Comparison of ENCODE assay signal across 8 mouse cellular contexts in genomic region chr1:165460360-165460800, GRCm38 (mm10). TPM values are rescaled to one million over a fixed set of nuclear protein-coding genes. Genes with fewer than 3 reads are reported as not detected.
DNase-seq lines count a peak whose midpoint lies in the region; ATAC-seq and TF ChIP-seq lines count a peak whose summit lies in the region.

Dcaf6 (minus strand) TSS chr1:165460475.
Mpc2 (plus strand) TSS chr1:165460637.

- WGBS in heart, embryonic 11.5 days (ENCODE audit: insufficient replicate concordance) = under 1% methylated on average over 28 of the region's 37 CpGs
- WGBS in kidney, embryonic 16.5 days = under 1% methylated on average over 34 of the region's 37 CpGs
- under 1% methylated on average over 37 of the region's 37 CpGs for WGBS in liver, adult 2 months

- H3K36me3 ChIP-seq in C2C12 (ENCODE audit: control insufficient read depth, insufficient read depth) = no peaks in the 10 kb centered on the region
- H3K36me3 ChIP-seq in erythroblast, embryonic 14.5 days (ENCODE audit: control insufficient read depth) = peaks cover 6% of the 10 kb centered on the region
- H3K36me3 ChIP-seq in heart, embryonic 11.5 days (ENCODE audit: control insufficient read depth, insufficient read depth, low read length) = no peaks in the 10 kb centered on the region
- no peaks in the 10 kb centered on the region for H3K36me3 ChIP-seq in kidney, embryonic 16.5 days (ENCODE audit: insufficient read depth, low read length)
- H3K36me3 ChIP-seq in liver, adult 2 months (ENCODE audit: control insufficient read depth, insufficient read depth, low read length) = no peaks in the 10 kb centered on the region
- H3K36me3 ChIP-seq in myocyte (ENCODE audit: control insufficient read depth, insufficient read depth) = no peaks in the 10 kb centered on the region
- H3K36me3 ChIP-seq in splenic B cell, adult 2 months (ENCODE audit: control insufficient read depth, insufficient read depth, low read length, poor library complexity, severe bottlenecking) = no peaks in the 10 kb centered on the region

- peak; percentile 50 for TF ChIP-seq POLR2A in brain, embryonic 14.5 days (IDR thresholded peaks at IDR 0.05; ENCODE audit: borderline replicate concordance, extremely low read depth, insufficient read depth, insufficient read length, poor library complexity, severe bottlenecking)
- TF ChIP-seq POLR2A in liver, adult 2 months (IDR thresholded peaks at IDR 0.05; ENCODE audit: extremely low read depth, insufficient read depth, low read length) = peak; percentile 94
- TF ChIP-seq POLR2A in myocyte (IDR thresholded peaks at IDR 0.05; ENCODE audit: insufficient read length, low read depth) = peak; percentile 90

- DNase-seq in brain, embryonic 14.5 days (ENCODE audit: low read depth) = peak; percentile 99
- peak; percentile 93 for DNase-seq in liver, adult 2 months (ENCODE audit: extremely low read depth, low read depth, low spot score)
- peak; percentile 99 for DNase-seq in splenic B cell, adult 2 months (ENCODE audit: low read depth, low spot score)

- H3K9me3 ChIP-seq in erythroblast, embryonic 14.5 days (ENCODE audit: control insufficient read depth, low read length) = no peaks in the 10 kb centered on the region
- no peaks in the 10 kb centered on the region for H3K9me3 ChIP-seq in heart, embryonic 11.5 days (replicated peaks; ENCODE audit: control insufficient read depth, low read length)
- H3K9me3 ChIP-seq in kidney, embryonic 16.5 days (ENCODE audit: low read length) = no peaks in the 10 kb centered on the region

- H3K4me1 ChIP-seq in erythroblast, embryonic 14.5 days (ENCODE audit: control insufficient read depth) = peaks cover 44% of the 10 kb centered on the region
- H3K4me1 ChIP-seq in heart, embryonic 11.5 days (ENCODE audit: control insufficient read depth, insufficient read depth, low read length) = peaks cover 3% of the 10 kb centered on the region; the same call in 1 of the 2 replicates
- peaks cover 18% of the 10 kb centered on the region for H3K4me1 ChIP-seq in kidney, embryonic 16.5 days (ENCODE audit: insufficient read depth, low read length)
- H3K4me1 ChIP-seq in liver, adult 2 months (ENCODE audit: control insufficient read depth, insufficient read depth, low read length) = peaks cover 2% of the 10 kb centered on the region

- H3K27me3 ChIP-seq in C2C12 (ENCODE audit: control insufficient read depth, insufficient read depth, insufficient read length) (no peaks in the 10 kb centered on the region), myocyte (ENCODE audit: control insufficient read depth, insufficient read depth, insufficient read length) (no peaks in the 10 kb centered on the region)
- no peaks in the 10 kb centered on the region for H3K27me3 ChIP-seq in erythroblast, embryonic 14.5 days (ENCODE audit: control insufficient read depth)
- no peaks in the 10 kb centered on the region for H3K27me3 ChIP-seq in heart, embryonic 11.5 days (ENCODE audit: control insufficient read depth, insufficient read depth, low read length)
- no peaks in the 10 kb centered on the region for H3K27me3 ChIP-seq in kidney, embryonic 16.5 days (ENCODE audit: insufficient read depth, low read length)
- H3K27me3 ChIP-seq in liver, adult 2 months (ENCODE audit: control insufficient read depth, insufficient read depth, low read length) = no peaks in the 10 kb centered on the region
- H3K27me3 ChIP-seq in splenic B cell, adult 2 months (ENCODE audit: control insufficient read depth, insufficient read depth, low read length, poor library complexity, severe bottlenecking) = no peaks in the 10 kb centered on the region

- H3K4me3 ChIP-seq in C2C12 (ENCODE audit: insufficient read depth, poor library complexity, severe bottlenecking) = peak within 1 kb of the TSS; percentile 74
- H3K4me3 ChIP-seq in erythroblast, embryonic 14.5 days (replicated peaks) = peak within 1 kb of the TSS; percentile 89
- peak within 1 kb of the TSS; percentile 97 for H3K4me3 ChIP-seq in heart, embryonic 11.5 days (ENCODE audit: low read depth, low read length)
- peak within 1 kb of the TSS; percentile 89 for H3K4me3 ChIP-seq in kidney, embryonic 16.5 days (ENCODE audit: low read length)
- peak within 1 kb of the TSS; percentile 83 for H3K4me3 ChIP-seq in liver, adult 2 months (ENCODE audit: insufficient read depth, low read depth, low read length)
- peak within 1 kb of the TSS; percentile 81 for H3K4me3 ChIP-seq in myocyte

- TF ChIP-seq CTCF in C2C12 (IDR thresholded peaks at IDR 0.05; ENCODE audit: control insufficient read depth, insufficient read depth, insufficient read length) = no peak
- no peak for TF ChIP-seq CTCF in brain, embryonic 14.5 days (IDR thresholded peaks at IDR 0.05; ENCODE audit: borderline replicate concordance, extremely low read depth, insufficient read depth, insufficient read length)
- peak; percentile 39; the same call in 1 of the 2 replicates for TF ChIP-seq CTCF in liver, adult 2 months (IDR thresholded peaks at IDR 0.05; ENCODE audit: low read depth, low read length)

- peak; percentile 89 for ATAC-seq in heart, embryonic 11.5 days (replicated peaks; ENCODE audit: insufficient number of reproducible peaks, low FRiP score, low TSS enrichment)
- ATAC-seq in kidney, embryonic 16.5 days (ENCODE audit: low FRiP score, low TSS enrichment) = peak; percentile 94

- peak within 1 kb of the TSS; percentile 87 for H3K9ac ChIP-seq in heart, embryonic 11.5 days (ENCODE audit: low read depth, low read length)
- peak within 1 kb of the TSS; percentile 93 for H3K9ac ChIP-seq in kidney, embryonic 16.5 days (replicated peaks; ENCODE audit: low read length)
- H3K9ac ChIP-seq in liver, adult 2 months (ENCODE audit: low read depth, low read length) = peak within 1 kb of the TSS; percentile 96

- peak within 1 kb of the TSS; percentile 82 for H3K4me2 ChIP-seq in heart, embryonic 11.5 days
- peak within 1 kb of the TSS; percentile 87 for H3K4me2 ChIP-seq in kidney, embryonic 16.5 days (replicated peaks; ENCODE audit: low read depth, low read length)
- H3K4me2 ChIP-seq in myocyte (ENCODE audit: low read depth) = peak within 1 kb of the TSS; percentile 92

- H3ac ChIP-seq in C2C12 (ENCODE audit: control insufficient read depth, insufficient read length, low read depth) = peak within 1 kb of the TSS; percentile 95
- peak within 1 kb of the TSS; percentile 92 for H3ac ChIP-seq in myocyte (ENCODE audit: control insufficient read depth, insufficient read length)

- H3K27ac ChIP-seq in heart, embryonic 11.5 days (ENCODE audit: low read depth, low read length) = peak within 1 kb of the TSS; percentile 97
- peak within 1 kb of the TSS; percentile 99 for H3K27ac ChIP-seq in kidney, embryonic 16.5 days (ENCODE audit: low read length)
- peak within 1 kb of the TSS; percentile 97 for H3K27ac ChIP-seq in liver, adult 2 months (replicated peaks; ENCODE audit: insufficient read depth, low read depth, low read length)

- H3K79me3 ChIP-seq in C2C12 (ENCODE audit: low read depth) = peaks cover 4% of the 10 kb centered on the region

- H3K79me2 ChIP-seq in C2C12 (ENCODE audit: control insufficient read depth, insufficient read depth) = peaks cover 29% of the 10 kb centered on the region
- peaks cover 19% of the 10 kb centered on the region; the same call in 1 of the 2 replicates for H3K79me2 ChIP-seq in liver, adult 2 months (ENCODE audit: control insufficient read depth, insufficient read depth, low read length)
- peaks cover 33% of the 10 kb centered on the region for H3K79me2 ChIP-seq in myocyte (ENCODE audit: control insufficient read depth, insufficient read depth)

TF ChIP-seq in C2C12, 6 proteins besides CTCF, POLR2A, EP300 and RAD21:
- no peak for TF ChIP-seq MAX (IDR thresholded peaks at IDR 0.05)
- no peak for TF ChIP-seq FOSL1 (IDR thresholded peaks at IDR 0.05; ENCODE audit: insufficient read depth, low read length, poor library complexity, severe bottlenecking)
- no peak for TF ChIP-seq CEBPB (IDR thresholded peaks at IDR 0.05; ENCODE audit: low read depth)
- no peak for TF ChIP-seq USF1 (IDR thresholded peaks at IDR 0.05; ENCODE audit: low read depth)
- TF ChIP-seq MYOD1 (IDR thresholded peaks at IDR 0.05; ENCODE audit: control insufficient read depth, insufficient read length, low read depth) = no peak
- no peak for TF ChIP-seq MYOG (IDR thresholded peaks at IDR 0.05; ENCODE audit: control insufficient read depth, extremely low read depth, insufficient read length)
TF ChIP-seq in C2C12: peak in this region for 0.

TF ChIP-seq in myocyte, 11 proteins besides CTCF, POLR2A, EP300 and RAD21 (continues in another document):
- no peak for TF ChIP-seq E2F4 (IDR thresholded peaks at IDR 0.05; ENCODE audit: insufficient read depth)
- no peak for TF ChIP-seq REST (IDR thresholded peaks at IDR 0.05; ENCODE audit: insufficient read depth, insufficient read length)
- no peak for TF ChIP-seq CEBPB (IDR thresholded peaks at IDR 0.05; ENCODE audit: insufficient read depth, poor library complexity, severe bottlenecking)
- TF ChIP-seq POLR2AphosphoS2 (IDR thresholded peaks at IDR 0.05; ENCODE audit: insufficient read length, low read depth) = peak; percentile 87
- TF ChIP-seq USF1 (IDR thresholded peaks at IDR 0.05; ENCODE audit: low read depth) = no peak
- TF ChIP-seq TCF12 (IDR thresholded peaks at IDR 0.05; ENCODE audit: insufficient read depth, poor library complexity, severe bottlenecking) = no peak
- no peak for TF ChIP-seq SRF (IDR thresholded peaks at IDR 0.05; ENCODE audit: control insufficient read depth, insufficient read length, low read depth)
- TF ChIP-seq TCF3 (IDR thresholded peaks at IDR 0.05; ENCODE audit: insufficient read length, low read depth) = no peak
- TF ChIP-seq MYOG (IDR thresholded peaks at IDR 0.05; ENCODE audit: control insufficient read depth in 1 of 3, insufficient read depth in 1 of 3, insufficient read length in 2 of 3, low read depth in 2 of 3) = peak in 1 of 3 experiments; percentile 14

RNA-seq across cellular contexts. Expression of gene Dcaf6, which starts in this region (rescaled TPM):
- 7.1 TPM for polyA plus RNA-seq in C2C12 (2012; fragmentation: generic; extraction: Trizol)
- 25.7 and 27.4 TPM in 2 replicates for polyA plus RNA-seq in brain, embryonic 14.5 days (2012; rRNA removed)
- 3.3 and 5.3 TPM in 2 replicates for polyA plus RNA-seq in erythroblast, embryonic 14.5 days (2012)
- polyA plus RNA-seq in heart, embryonic 11.5 days (2014; fragmentation: Nextera tagmentation; extraction: Ambion mirVana) = 18.9 and 19.6 TPM in 2 replicates
- polyA plus RNA-seq in kidney, embryonic 16.5 days (2015; fragmentation: Nextera tagmentation; extraction: Ambion mirVana) = 19.4 and 21.1 TPM in 2 replicates
- 38.9 and 43.2 TPM in 2 replicates for total RNA-seq in liver, adult 2 months (2014; rRNA removed)
- 16.5 and 20.5 TPM in 2 replicates for polyA plus RNA-seq in liver, adult 2 months (2012; rRNA removed)
- 24.1 TPM for polyA plus RNA-seq in myocyte (2012; fragmentation: generic; extraction: Trizol)

RNA-seq across cellular contexts. Expression of gene Mpc2, which starts in this region (rescaled TPM):
- polyA plus RNA-seq in C2C12 (2012; fragmentation: generic; extraction: Trizol) (66.8 TPM), myocyte (2012; fragmentation: generic; extraction: Trizol) (85.0 TPM)
- 82.0 and 89.0 TPM in 2 replicates for polyA plus RNA-seq in brain, embryonic 14.5 days (2012; rRNA removed)
- 41.8 and 45.7 TPM in 2 replicates for polyA plus RNA-seq in erythroblast, embryonic 14.5 days (2012)
- polyA plus RNA-seq in heart, embryonic 11.5 days (2014; fragmentation: Nextera tagmentation; extraction: Ambion mirVana) = 212 and 216 TPM in 2 replicates
- polyA plus RNA-seq in kidney, embryonic 16.5 days (2015; fragmentation: Nextera tagmentation; extraction: Ambion mirVana) = 309 and 320 TPM in 2 replicates
- 279 and 312 TPM in 2 replicates for total RNA-seq in liver, adult 2 months (2014; rRNA removed)
- polyA plus RNA-seq in liver, adult 2 months (2012; rRNA removed) = 227 and 264 TPM in 2 replicates

Comparison
In these comparisons a context has a peak if more than half of its experiments do, and no peak if none do; other contexts are left out.
1. Peak in every context shown above with its lines: DNase-seq, ATAC-seq, H3K4me3 ChIP-seq and H3K27ac ChIP-seq.